Mouse (Mus musculus): Measurements from ENCODE around the gene Bace1.

DNA sequence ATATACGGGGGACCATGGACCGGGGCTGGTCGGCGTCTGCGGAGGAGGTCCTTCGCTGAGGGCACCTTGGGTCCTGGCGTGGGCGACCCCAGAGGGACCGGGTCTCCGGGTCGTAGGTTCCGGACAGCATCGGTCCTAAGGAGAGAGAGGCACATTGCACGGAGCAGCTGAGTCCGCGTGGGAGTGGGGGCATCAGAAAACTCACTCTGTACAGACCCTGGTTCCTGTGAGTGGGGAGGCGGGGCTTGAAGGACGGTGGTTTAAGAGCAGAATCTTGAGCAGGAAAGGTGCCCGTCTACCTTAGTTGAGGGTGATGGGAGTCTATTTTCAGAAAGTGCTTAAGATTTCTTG lies 68.7 kb downstream of the Bace1 start:
- TF ChIP-seq POLR2A (IDR thresholded peaks at IDR 0.05; ENCODE audit: control insufficient read depth, extremely low read depth, insufficient read depth, low read length, poor library complexity), result no peak
- TF ChIP-seq CTCF (IDR thresholded peaks at IDR 0.05; ENCODE audit: borderline replicate concordance, control insufficient read depth, extremely low read depth, insufficient read depth, low read length, poor library complexity), result no peak

Measured in thymus, adult 2 months (tissue).